Comparison of ENCODE assay signal across 7 mouse cellular contexts in genomic region chr2:122378421-122379291, GRCm38 (mm10). TPM values are rescaled to one million over a fixed set of nuclear protein-coding genes. Genes with fewer than 3 reads are reported as not detected.
DNase-seq lines count a peak whose midpoint lies in the region; ATAC-seq and TF ChIP-seq lines count a peak whose summit lies in the region.

No protein-coding gene starts in this region.

- no peak for ATAC-seq in limb, embryonic 11.5 days (ENCODE audit: insufficient number of reproducible peaks, low FRiP score, low TSS enrichment, low read depth)
- no peak for ATAC-seq in midbrain, embryonic 13.5 days

- H3K4me3 ChIP-seq in CH12.LX (replicated peaks in 1 of 3; ENCODE audit: low read depth in 2 of 3, low read length in 2 of 3, poor library complexity in 1 of 3) = peak overlapping the region; percentile 18 to 62 (median 54)
- no peak overlapping the region for H3K4me3 ChIP-seq in limb, embryonic 11.5 days (ENCODE audit: low read depth, low read length)
- H3K4me3 ChIP-seq in midbrain, embryonic 13.5 days (replicated peaks) = peak overlapping the region; percentile 63

- DNase-seq in 416B (ENCODE audit: low read depth) (peak; percentile 86), CH12.LX (ENCODE audit: extremely low read depth) (peak; percentile 57)
- DNase-seq in embryo, embryonic 9.5 days (ENCODE audit: extremely low spot score) = peak; percentile 64
- peak; percentile 47 to 64 for DNase-seq in heart, postnatal 10 days
- DNase-seq in limb, embryonic 11.5 days (ENCODE audit: low spot score) = peak; percentile 50
- no peak for DNase-seq in natural killer cell, adult 2 months (ENCODE audit: low spot score in 2 of 2)

- H3K4me1 ChIP-seq in CH12.LX (ENCODE audit: control insufficient read depth in 1 of 2, insufficient read depth in 2 of 2) = peaks cover 12 to 41% of the 10 kb centered on the region in 2 experiments
- no peaks in the 10 kb centered on the region for H3K4me1 ChIP-seq in limb, embryonic 11.5 days (ENCODE audit: control insufficient read depth, insufficient read depth, low read length)
- H3K4me1 ChIP-seq in midbrain, embryonic 13.5 days (replicated peaks) = peaks cover 13% of the 10 kb centered on the region

- WGBS in limb, embryonic 11.5 days = 23% methylated on average over 8 of the region's 8 CpGs
- 21% methylated on average over 8 of the region's 8 CpGs for WGBS in midbrain, embryonic 13.5 days

- peak overlapping the region; percentile 62; the same call in 1 of the 2 replicates for H3K4me2 ChIP-seq in CH12.LX (ENCODE audit: insufficient read depth, low read depth, poor library complexity, severe bottlenecking)
- peak overlapping the region; percentile 36; the same call in 1 of the 2 replicates for H3K4me2 ChIP-seq in limb, embryonic 11.5 days (ENCODE audit: low read depth, severe bottlenecking)
- H3K4me2 ChIP-seq in midbrain, embryonic 13.5 days (replicated peaks) = peak overlapping the region; percentile 53

- no peaks in the 10 kb centered on the region for H3K9me3 ChIP-seq in CH12.LX (replicated peaks; ENCODE audit: low read length)
- H3K9me3 ChIP-seq in limb, embryonic 11.5 days (ENCODE audit: control insufficient read depth, low read length) = no peaks in the 10 kb centered on the region
- H3K9me3 ChIP-seq in midbrain, embryonic 13.5 days = no peaks in the 10 kb centered on the region

- dilution Hi-C loops in CH12.LX (cut with MboI; ENCODE audit: extremely low pct_ligation_motif_present, extremely low pct_unique_long_range_greater_than_20kb, low sequenced_read_pairs) = no loop called here

- H3K27ac ChIP-seq in CH12.LX (ENCODE audit: insufficient read depth, low read depth) = no peak overlapping the region
- H3K27ac ChIP-seq in limb, embryonic 11.5 days (replicated peaks; ENCODE audit: low read depth, low read length) = no peak overlapping the region
- peak overlapping the region; percentile 71 for H3K27ac ChIP-seq in midbrain, embryonic 13.5 days

- H3K36me3 ChIP-seq in CH12.LX (replicated peaks in 1 of 2; ENCODE audit: control insufficient read depth in 1 of 2, insufficient read depth in 1 of 2, low read length in 1 of 2) = no peaks in the 10 kb centered on the region
- no peaks in the 10 kb centered on the region for H3K36me3 ChIP-seq in limb, embryonic 11.5 days (ENCODE audit: control insufficient read depth, insufficient read depth, low read length)
- no peaks in the 10 kb centered on the region for H3K36me3 ChIP-seq in midbrain, embryonic 13.5 days

- in situ Hi-C loops in CH12.LX (cut with MboI; ENCODE audit: low pct_ligation_motif_present, low pct_unique_long_range_greater_than_20kb, low sequenced_read_pairs) = loop anchor here (25.0 kb wide), 1 partner anchor 234 kb away; the partner anchor contains the start of gene Gatm

- TF ChIP-seq EP300 in CH12.LX (IDR thresholded peaks at IDR 0.05; ENCODE audit: low read length) = 0 out of 2 replicates have a peak, but pooled peaks have one; percentile 32

- peak in 1 of 2 experiments; percentile 77; a peak in 2 of 4 replicates for TF ChIP-seq CTCF in CH12.LX (conservative IDR thresholded peaks at IDR 0.05 in 1 of 2, IDR thresholded peaks at IDR 0.05 in 1 of 2; ENCODE audit: low read depth in 2 of 2, low read length in 2 of 2)

- H3K9ac ChIP-seq in CH12.LX (ENCODE audit: insufficient read depth, low read depth) = peak overlapping the region; percentile 49
- H3K9ac ChIP-seq in limb, embryonic 11.5 days (ENCODE audit: low read length) = no peak overlapping the region
- peak overlapping the region; percentile 81; the same call in 1 of the 2 replicates for H3K9ac ChIP-seq in midbrain, embryonic 13.5 days (replicated peaks)

- TF ChIP-seq POLR2A in CH12.LX (IDR thresholded peaks at IDR 0.05; ENCODE audit: low read depth, low read length) = no peak

- TF ChIP-seq RAD21 in CH12.LX (IDR thresholded peaks at IDR 0.05; ENCODE audit: low read depth, low read length) = peak; percentile 76

- H3K27me3 ChIP-seq in CH12.LX (replicated peaks) = peaks cover 3% of the 10 kb centered on the region
- no peaks in the 10 kb centered on the region for H3K27me3 ChIP-seq in limb, embryonic 11.5 days (ENCODE audit: control insufficient read depth, insufficient read depth, low read length)
- no peaks in the 10 kb centered on the region for H3K27me3 ChIP-seq in midbrain, embryonic 13.5 days

- H3K79me2 ChIP-seq in CH12.LX (replicated peaks; ENCODE audit: control insufficient read depth, extremely low read depth, insufficient read depth, poor library complexity, severe bottlenecking) = no peaks in the 10 kb centered on the region

- intact Hi-C loops in heart, postnatal 10 days (cut with DNase I) = loop anchor here (1.0 to 10.0 kb wide), 2 partner anchors 30 to 386 kb away; partner anchors contain the start of gene Sqor

TF ChIP-seq in CH12.LX, 34 proteins besides CTCF, POLR2A, EP300 and RAD21:
- TF ChIP-seq UBTF (IDR thresholded peaks at IDR 0.05; ENCODE audit: low read depth, low read length) (0 out of 2 replicates have a peak, but pooled peaks have one; percentile 15), MAZ (IDR thresholded peaks at IDR 0.05; ENCODE audit: low read depth, low read length) (no peak), TBP (conservative IDR thresholded peaks at IDR 0.05; ENCODE audit: low read depth, low read length) (0 out of 2 replicates have a peak, but pooled peaks have one; percentile 45), SIN3A (IDR thresholded peaks at IDR 0.05; ENCODE audit: low read length) (peak; percentile 74; the same call in 1 of the 2 replicates), CHD1 (IDR thresholded peaks at IDR 0.05; ENCODE audit: low read depth, low read length) (no peak), MYC (IDR thresholded peaks at IDR 0.05; ENCODE audit: low read depth, low read length) (peak; percentile 70), ZC3H11A (IDR thresholded peaks at IDR 0.05; ENCODE audit: low read depth, low read length) (0 out of 2 replicates have a peak, but pooled peaks have one; percentile 3), JUND (conservative IDR thresholded peaks at IDR 0.05; ENCODE audit: low read depth, low read length) (no peak), MAX (IDR thresholded peaks at IDR 0.05; ENCODE audit: low read length) (peak; percentile 75), USF2 (conservative IDR thresholded peaks at IDR 0.05; ENCODE audit: low read depth, low read length) (no peak), SMC3 (IDR thresholded peaks at IDR 0.05; ENCODE audit: low read depth, low read length) (peak; percentile 53), HCFC1 (IDR thresholded peaks at IDR 0.05; ENCODE audit: low read depth, low read length) (no peak), ZKSCAN1 (IDR thresholded peaks at IDR 0.05; ENCODE audit: borderline replicate concordance, low read depth, low read length) (no peak), MEF2A (IDR thresholded peaks at IDR 0.05; ENCODE audit: borderline replicate concordance, low read depth, low read length) (peak; percentile 50; the same call in 1 of the 2 replicates)

RNA-seq across cellular contexts. Expression of gene Shf, which starts 9.7 kb away (rescaled TPM):
- 2.1 and 2.7 TPM in 2 replicates for total RNA-seq in CH12.LX (2012; rRNA removed)
- 0.49 and 1.2 TPM in 2 replicates for total RNA-seq in CH12.LX (2014; rRNA removed)
- 2.0 and 2.1 TPM in 2 replicates for polyA plus RNA-seq in CH12.LX (2012; ENCODE audit: insufficient read length, low read depth)
- 1 to 10 TPM; 7.9 to 9.6 TPM for total RNA-seq in heart, postnatal 10 days (2021)
- 6.2 and 7.9 TPM in 2 replicates for polyA plus RNA-seq in limb, embryonic 11.5 days (2014; fragmentation: Nextera tagmentation; extraction: Ambion mirVana)
- 7.1 and 10.2 TPM in 2 replicates for polyA plus RNA-seq in midbrain, embryonic 13.5 days (2015; fragmentation: Nextera tagmentation; extraction: Ambion mirVana)

RNA-seq across cellular contexts. Expression of gene Slc28a2, which starts 47.6 kb away (rescaled TPM):
- total RNA-seq in CH12.LX (2012; rRNA removed) = 15.9 and 16.3 TPM in 2 replicates
- total RNA-seq in CH12.LX (2014; rRNA removed) = 30.3 and 32.0 TPM in 2 replicates
- polyA plus RNA-seq in CH12.LX (2012; ENCODE audit: insufficient read length, low read depth) = 28.3 and 31.4 TPM in 2 replicates
- 10 to 100 TPM; 23.0 to 32.1 TPM for total RNA-seq in heart, postnatal 10 days (2021)
- polyA plus RNA-seq in limb, embryonic 11.5 days (2014; fragmentation: Nextera tagmentation; extraction: Ambion mirVana) = not detected in 2 replicates
- 0.09 TPM in 1 of 2 replicates, not detected in the other for polyA plus RNA-seq in midbrain, embryonic 13.5 days (2015; fragmentation: Nextera tagmentation; extraction: Ambion mirVana)

Comparison
In these comparisons a context has a peak if more than half of its experiments do, and no peak if none do; other contexts are left out.
1. DNase-seq: peak in 416B (single experiment), CH12.LX (single experiment), embryo, embryonic 9.5 days (single experiment), heart, postnatal 10 days (2 of 2) and limb, embryonic 11.5 days (single experiment); none in natural killer cell, adult 2 months (0 of 2).
2. RNA of gene Slc28a2, which starts 47.6 kb away (polyA plus RNA-seq): 28.3 to 31.4 TPM in CH12.LX; not detected in limb, embryonic 11.5 days and 0.09 TPM in midbrain, embryonic 13.5 days; every median in the first group is over 10 times any median in the second.
3. Peak in every context shown above with its lines, with median percentiles within 50 percentile points of each other: H3K4me2 ChIP-seq.